Mouse (Mus musculus): ENCODE measurements around the gene Olfr181. TPM values are rescaled to one million over a fixed set of nuclear protein-coding genes. Genes with fewer than 3 reads are reported as not detected.

Olfr181 gene
- total RNA-seq (2012; rRNA removed) = 0.12 TPM in 1 of 2 replicates, not detected in the other
- polyA plus RNA-seq (2012; ENCODE audit: insufficient read depth in 1 of 2, insufficient read length in 2 of 2, low read depth in 1 of 2, low replicate concordance in 2 of 2, missing spikeins in 1 of 2) = not detected

DNA sequence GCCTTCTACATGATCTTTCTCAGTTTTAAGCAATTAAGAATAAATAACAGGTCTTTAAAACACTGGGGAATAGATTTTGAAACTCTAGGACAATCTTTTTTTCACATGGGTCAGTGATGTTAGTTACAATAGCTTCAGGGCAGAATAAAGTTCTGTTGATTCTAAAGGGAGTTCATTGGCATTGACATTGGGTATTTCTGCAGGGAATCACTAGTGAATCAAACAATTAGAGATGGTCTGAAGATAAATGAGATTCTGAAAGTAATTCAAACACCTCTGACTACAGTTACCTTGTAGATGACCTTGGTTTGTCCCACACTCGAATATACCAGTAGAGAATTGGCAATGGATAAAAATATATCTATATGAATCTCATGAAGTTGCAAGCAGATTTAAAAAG, at the start of gene Olfr181:
Gene Olfr181 (minus strand): TSS at position 101 of the 400 bp plus-strand sequence.
- Histone ChIP-seq H3K9ac (ENCODE audit: control insufficient read depth, low read depth, low read length, poor library complexity, severe bottlenecking) (no peak within 1 kb of the TSS), H3K4me1 (ENCODE audit: control insufficient read depth in 1 of 2, insufficient read depth in 2 of 2, low read length in 2 of 2) (no peaks in the 10 kb centered on the region), H3K79me2 (ENCODE audit: control insufficient read depth, insufficient read depth, low read length, poor library complexity) (no peaks in the 10 kb centered on the region), H3K27ac (ENCODE audit: control insufficient read depth, low read depth, low read length) (no peak within 1 kb of the TSS), H3K27me3 (ENCODE audit: control insufficient read depth in 1 of 2, insufficient read depth in 2 of 2, low read length in 2 of 2) (no peaks in the 10 kb centered on the region), H3K36me3 (ENCODE audit: control insufficient read depth in 1 of 2, insufficient read depth in 2 of 2, low read length in 2 of 2) (no peaks in the 10 kb centered on the region), H3K4me3 (ENCODE audit: control insufficient read depth in 1 of 2, insufficient read depth in 1 of 2, low read depth in 2 of 2, low read length in 2 of 2) (no peak within 1 kb of the TSS), H3K9me3 (replicated peaks; ENCODE audit: insufficient read depth, low read length) (no peaks in the 10 kb centered on the region)
- DNase-seq (ENCODE audit: low read depth, low spot score) = no peak
- no peak for TF ChIP-seq SMC3 (IDR thresholded peaks at IDR 0.05; ENCODE audit: low read depth, low read length)
- TF ChIP-seq JUND (IDR thresholded peaks at IDR 0.05; ENCODE audit: low read depth, low read length) = no peak
- TF ChIP-seq MAX (IDR thresholded peaks at IDR 0.05; ENCODE audit: low read length) = no peak
- no peak for TF ChIP-seq NELFE (IDR thresholded peaks at IDR 0.05; ENCODE audit: low read depth, low read length)
- TF ChIP-seq CHD1 (IDR thresholded peaks at IDR 0.05; ENCODE audit: low read depth, low read length) = no peak
- TF ChIP-seq CHD2 (IDR thresholded peaks at IDR 0.05; ENCODE audit: low read length) = no peak
- TF ChIP-seq KAT2A (conservative IDR thresholded peaks at IDR 0.05; ENCODE audit: low read depth, low read length) = no peak
- TF ChIP-seq BHLHE40 (IDR thresholded peaks at IDR 0.05; ENCODE audit: borderline replicate concordance, low read depth, low read length) = no peak
- no peak for TF ChIP-seq USF1 (IDR thresholded peaks at IDR 0.05; ENCODE audit: low read depth, low read length)
- TF ChIP-seq UBTF (IDR thresholded peaks at IDR 0.05; ENCODE audit: borderline replicate concordance, insufficient read depth, low read depth, low read length) = no peak
- no peak for TF ChIP-seq HCFC1 (IDR thresholded peaks at IDR 0.05; ENCODE audit: low read depth, low read length)
- TF ChIP-seq SIN3A (IDR thresholded peaks at IDR 0.05; ENCODE audit: low read length) = no peak
- TF ChIP-seq ETS1 (IDR thresholded peaks at IDR 0.05; ENCODE audit: low read depth, low read length) = no peak
- TF ChIP-seq POLR2A (IDR thresholded peaks at IDR 0.05; ENCODE audit: control insufficient read depth in 1 of 2, insufficient read depth in 1 of 2, low read depth in 1 of 2, low read length in 2 of 2, poor library complexity in 1 of 2) = no peak
- TF ChIP-seq TBP (IDR thresholded peaks at IDR 0.05; ENCODE audit: low read depth, low read length) = no peak
- TF ChIP-seq GATA1 (IDR thresholded peaks at IDR 0.05; ENCODE audit: low read depth, low read length) = no peak
- no peak for TF ChIP-seq MEF2A (IDR thresholded peaks at IDR 0.05; ENCODE audit: extremely low read depth, insufficient replicate concordance, low read depth, low read length, poor library complexity, severe bottlenecking)

DNA sequence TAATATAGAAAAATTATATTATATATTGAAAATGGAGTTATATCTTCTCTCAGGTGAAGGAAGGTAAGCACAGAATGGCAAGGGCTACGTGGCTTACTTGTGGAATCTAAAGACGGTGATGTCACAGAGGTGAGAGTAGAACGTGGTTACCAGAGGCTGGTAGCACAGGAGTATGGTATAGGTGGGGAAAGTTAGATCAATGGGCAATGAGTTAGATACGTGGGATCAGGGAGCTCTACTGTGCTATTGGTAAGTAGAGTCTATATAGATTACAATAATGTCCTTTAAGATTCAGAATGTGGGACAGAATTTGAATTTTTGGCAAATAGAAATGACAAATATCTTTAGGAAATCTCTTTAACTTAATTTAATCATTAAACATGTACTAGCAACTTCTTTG, 737 bp upstream of the Olfr181 start, which contains the start of gene Olfr180:
Gene Olfr180 (minus strand): TSS at position 101 of the 400 bp plus-strand sequence.
- no peak for DNase-seq (ENCODE audit: low read depth, low spot score)
- H3K4me3 ChIP-seq (ENCODE audit: control insufficient read depth in 1 of 2, insufficient read depth in 1 of 2, low read depth in 2 of 2, low read length in 2 of 2) = no peak within 1 kb of the TSS
- no peaks in the 10 kb centered on the region for H3K36me3 ChIP-seq (ENCODE audit: control insufficient read depth in 1 of 2, insufficient read depth in 2 of 2, low read length in 2 of 2)
- H3K4me1 ChIP-seq (ENCODE audit: control insufficient read depth in 1 of 2, insufficient read depth in 2 of 2, low read length in 2 of 2) = no peaks in the 10 kb centered on the region
- H3K79me2 ChIP-seq (ENCODE audit: control insufficient read depth, insufficient read depth, low read length, poor library complexity) = no peaks in the 10 kb centered on the region
- H3K27me3 ChIP-seq (ENCODE audit: control insufficient read depth in 1 of 2, insufficient read depth in 2 of 2, low read length in 2 of 2) = no peaks in the 10 kb centered on the region
- no peak within 1 kb of the TSS for H3K27ac ChIP-seq (ENCODE audit: control insufficient read depth, low read depth, low read length)
- H3K9me3 ChIP-seq (replicated peaks; ENCODE audit: insufficient read depth, low read length) = no peaks in the 10 kb centered on the region
- H3K9ac ChIP-seq (ENCODE audit: control insufficient read depth, low read depth, low read length, poor library complexity, severe bottlenecking) = no peak within 1 kb of the TSS
- TF ChIP-seq MAFK (IDR thresholded peaks at IDR 0.05; ENCODE audit: borderline replicate concordance, low read depth, low read length) (no peak), CTCF (IDR thresholded peaks at IDR 0.05 in 2 of 3, conservative IDR thresholded peaks at IDR 0.05 in 1 of 3; ENCODE audit: control insufficient read depth in 1 of 3, insufficient read depth in 1 of 3, low read depth in 2 of 3, low read length in 3 of 3, poor library complexity in 1 of 3, severe bottlenecking in 1 of 3) (no peak), ZKSCAN1 (IDR thresholded peaks at IDR 0.05; ENCODE audit: low read depth, low read length) (no peak), TCF12 (IDR thresholded peaks at IDR 0.05; ENCODE audit: low read depth, low read length) (no peak), E2F4 (IDR thresholded peaks at IDR 0.05; ENCODE audit: borderline replicate concordance, low read depth, low read length) (no peak), ZNF384 (IDR thresholded peaks at IDR 0.05; ENCODE audit: low read depth, low read length) (no peak), TBP (IDR thresholded peaks at IDR 0.05; ENCODE audit: low read depth, low read length) (no peak), CHD2 (IDR thresholded peaks at IDR 0.05; ENCODE audit: low read length) (no peak), UBTF (IDR thresholded peaks at IDR 0.05; ENCODE audit: borderline replicate concordance, insufficient read depth, low read depth, low read length) (no peak), MXI1 (IDR thresholded peaks at IDR 0.05; ENCODE audit: low read depth, low read length) (no peak), ZMIZ1 (IDR thresholded peaks at IDR 0.05; ENCODE audit: low read depth, low read length) (no peak), GABPA (IDR thresholded peaks at IDR 0.05; ENCODE audit: low read depth, low read length) (no peak), TAL1 (IDR thresholded peaks at IDR 0.05; ENCODE audit: low read length) (no peak), POLR2AphosphoS2 (IDR thresholded peaks at IDR 0.05; ENCODE audit: low read length) (no peak), RAD21 (IDR thresholded peaks at IDR 0.05; ENCODE audit: low read depth, low read length) (no peak), POLR2A (IDR thresholded peaks at IDR 0.05; ENCODE audit: control insufficient read depth in 1 of 2, insufficient read depth in 1 of 2, low read depth in 1 of 2, low read length in 2 of 2, poor library complexity in 1 of 2) (no peak), BHLHE40 (IDR thresholded peaks at IDR 0.05; ENCODE audit: borderline replicate concordance, low read depth, low read length) (no peak), ETS1 (IDR thresholded peaks at IDR 0.05; ENCODE audit: low read depth, low read length) (no peak), GATA1 (IDR thresholded peaks at IDR 0.05; ENCODE audit: low read depth, low read length) (no peak), SMC3 (IDR thresholded peaks at IDR 0.05; ENCODE audit: low read depth, low read length) (no peak)
